Mouse (Mus musculus) forebrain, embryonic 14.5 days (tissue): Measurements from ENCODE around the gene Tex33. TPM values are rescaled to one million over a fixed set of nuclear protein-coding genes. Genes with fewer than 3 reads are reported as not detected.

Experiments used
- ATAC-seq: fragments of 200-750 bp; cut with Nextera tagmentation; 2 replicates; pipeline ENCODE4 v1.8.0; 2017; ENCODE audit warnings: mild to moderate bottlenecking, moderate library complexity
- DNase-seq: peaks from one replicate; pipeline ENCODE4 v3.0.0-alpha.2; 2015; ENCODE audit warnings: low spot score
- H3K27ac ChIP-seq: fragments of 300-500 bp; sonication (generic); 2 replicates; pipeline ENCODE4 v1.5.1; 2014; ENCODE audit warnings: low read depth, mild to moderate bottlenecking, control low read depth, low read length, moderate library complexity
- H3K27me3 ChIP-seq: fragments of 300-500 bp; sonication (generic); replicated peaks from 2 replicates; pipeline ENCODE4 v1.6.1; 2014; ENCODE audit warnings: low read length, control low read depth, mixed read lengths; ENCODE audit not compliant: control insufficient read depth, insufficient read depth
- H3K36me3 ChIP-seq: fragments of 300-500 bp; sonication (generic); 2 replicates; pipeline ENCODE4 v1.6.1; 2014; ENCODE audit warnings: low read length, control low read depth; ENCODE audit not compliant: control insufficient read depth, insufficient read depth
- H3K4me1 ChIP-seq: fragments of 300-500 bp; sonication (generic); 2 replicates; pipeline ENCODE4 v1.6.1; 2014; ENCODE audit warnings: antibody characterized with exemption, low read length, control low read depth; ENCODE audit not compliant: control insufficient read depth, insufficient read depth
- H3K4me2 ChIP-seq: fragments of 300-500 bp; sonication (generic); 2 replicates; pipeline ENCODE4 v1.6.1; 2014; ENCODE audit warnings: mild to moderate bottlenecking, control low read depth, low read length
- H3K4me3 ChIP-seq: fragments of 300-500 bp; sonication (generic); 2 replicates; pipeline ENCODE4 v1.5.1; 2014; ENCODE audit warnings: low read depth, low read length, control low read depth
- H3K9ac ChIP-seq: fragments of 300-500 bp; sonication (generic); 2 replicates; pipeline ENCODE4 v1.6.1; 2014; ENCODE audit warnings: mild to moderate bottlenecking, low read length, control low read depth, moderate library complexity
- H3K9me3 ChIP-seq: fragments of 300-500 bp; sonication (generic); replicated peaks from 2 replicates; pipeline ENCODE4 v1.6.1; 2016; ENCODE audit warnings: low read length, control low read depth, mixed read lengths; ENCODE audit not compliant: control insufficient read depth
- WGBS: fragments of 180-500 bp; shearing (Covaris S2); extraction: QIAGEN DNeasy Blood & Tissue Kit; methylation state at CpG from one replicate; pipeline ENCODE4 v1.1.7; 2014; 5-methylcytosine and 5-hydroxymethylcytosine counted together
- polyA plus RNA-seq: library from polyadenylated mRNA; unstranded; fragments of >200 nt; fragmentation: Nextera tagmentation; extraction: Ambion mirVana; gene quantifications from 2 replicates; pipeline ENCODE4 v1.2.1, GENCODE M21; 2014

Gene Tex33
- polyA plus RNA-seq, 1 experiment from 2014 or later, result not detected

- H3K27ac ChIP-seq, result no peak overlapping the region
- no peak overlapping the region for H3K4me2 ChIP-seq
- ATAC-seq, result no peak
- no peaks in the 10 kb centered on the region for H3K27me3 ChIP-seq
- no peaks in the 10 kb centered on the region for H3K9me3 ChIP-seq
- H3K4me1 ChIP-seq, result peaks cover 7% of the 10 kb centered on the region; the same call in 1 of the 2 replicates
- H3K36me3 ChIP-seq, result no peaks in the 10 kb centered on the region
- no peak overlapping the region for H3K9ac ChIP-seq
- WGBS, result 91% methylated on average over 1 of the region's 1 CpGs
- H3K4me3 ChIP-seq, result no peak overlapping the region
- DNase-seq, result no peak
Measured at GRCm38 (mm10) chr15:78385564-78385963, 10.1 kb downstream of the Tex33 start.

DNA sequence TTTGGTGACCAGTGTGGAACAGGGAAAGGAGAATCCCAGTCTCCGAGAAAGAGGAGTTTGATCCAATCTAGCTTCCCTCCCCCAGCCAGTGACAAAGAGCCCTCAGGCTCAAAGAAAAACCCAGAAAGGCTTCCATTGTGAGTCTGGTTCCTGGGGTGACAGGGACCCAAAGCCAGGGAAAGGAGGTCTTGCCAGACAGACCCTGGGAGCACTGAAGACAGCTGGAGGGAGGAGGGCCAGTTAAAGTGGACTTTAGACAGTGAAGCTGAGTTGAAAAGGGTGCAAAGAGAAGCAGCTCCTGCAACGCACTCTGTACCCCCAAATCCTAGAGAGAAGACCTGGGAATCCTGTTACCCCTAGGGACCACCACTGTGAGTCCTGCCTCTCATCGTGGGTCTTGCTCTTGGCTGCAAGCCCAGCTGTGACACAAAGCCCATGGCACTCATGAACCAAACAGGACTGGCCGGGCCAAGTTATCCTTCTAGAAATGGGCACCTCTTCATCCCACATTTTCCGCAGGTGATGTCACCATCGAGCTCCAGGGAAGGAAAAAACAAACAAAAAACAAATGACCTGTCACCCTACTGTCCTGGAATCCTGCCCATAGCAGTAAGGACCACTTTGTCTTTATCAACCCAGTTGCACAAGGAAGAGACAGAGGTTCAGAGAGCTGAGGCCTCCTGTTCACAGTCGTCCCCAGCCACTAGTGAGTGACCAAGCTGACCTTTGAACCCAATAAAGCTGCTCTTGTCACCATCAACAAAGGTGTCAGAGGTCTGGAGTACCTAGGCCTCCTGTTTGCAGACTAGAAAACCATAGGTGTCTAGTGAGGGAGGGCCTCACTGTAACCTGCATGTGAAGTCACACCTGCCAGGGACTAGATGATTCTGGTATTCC is 11.2 kb downstream of the Tex33 start:
- WGBS, result 45% methylated on average over 7 of the region's 7 CpGs
- H3K27ac ChIP-seq, result peak overlapping the region; percentile 61
- H3K27me3 ChIP-seq, result no peaks in the 10 kb centered on the region
- no peak overlapping the region for H3K4me2 ChIP-seq
- H3K4me1 ChIP-seq, result peaks cover 7% of the 10 kb centered on the region; the same call in 1 of the 2 replicates
- H3K4me3 ChIP-seq, result no peak overlapping the region
- no peaks in the 10 kb centered on the region for H3K9me3 ChIP-seq
- H3K36me3 ChIP-seq, result no peaks in the 10 kb centered on the region
- DNase-seq (peak; percentile 66), ATAC-seq (peak; percentile 69)
- no peak overlapping the region for H3K9ac ChIP-seq

- Histone ChIP-seq H3K36me3 (no peaks in the 10 kb centered on the region), H3K9ac (no peak overlapping the region), H3K4me2 (no peak overlapping the region), H3K27ac (peak overlapping the region; percentile 68), H3K4me3 (no peak overlapping the region), H3K4me1 (peaks cover 7% of the 10 kb centered on the region; the same call in 1 of the 2 replicates), H3K27me3 (no peaks in the 10 kb centered on the region), H3K9me3 (no peaks in the 10 kb centered on the region)
- WGBS, result 60% methylated on average over 11 of the region's 11 CpGs
- ATAC-seq (peak; percentile 85), DNase-seq (peak; percentile 71)
Measured at GRCm38 (mm10) chr15:78383450-78384219, 12.1 kb downstream of the Tex33 start.

DNA sequence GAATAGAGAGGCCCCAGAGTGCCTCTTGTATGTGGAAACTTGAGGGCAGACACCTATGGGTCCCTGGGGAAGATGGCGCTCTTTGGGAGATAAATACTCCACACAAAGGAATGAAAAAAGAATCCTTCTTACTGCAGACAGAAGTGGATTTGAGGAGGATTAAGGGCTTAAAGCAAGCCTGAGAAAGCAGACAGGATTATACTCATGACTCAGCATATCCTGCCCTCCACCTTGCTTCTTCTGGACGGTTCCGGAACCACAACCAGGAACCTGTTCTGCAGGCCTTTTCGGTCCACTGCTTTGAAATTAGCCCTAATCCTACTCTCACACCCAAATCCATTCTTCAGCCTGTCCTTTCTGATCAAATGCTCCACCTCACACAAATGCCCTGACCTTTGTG is 13.6 kb downstream of the Tex33 start:
- DNase-seq, result no peak
- no peak for ATAC-seq
- H3K9ac ChIP-seq, result no peak overlapping the region
- no peak overlapping the region for H3K27ac ChIP-seq
- no peaks in the 10 kb centered on the region for H3K9me3 ChIP-seq
- H3K4me3 ChIP-seq, result no peak overlapping the region
- no peaks in the 10 kb centered on the region for H3K36me3 ChIP-seq
- H3K4me1 ChIP-seq, result peaks cover 7% of the 10 kb centered on the region; the same call in 1 of the 2 replicates
- no peaks in the 10 kb centered on the region for H3K27me3 ChIP-seq
- WGBS, result 80% methylated on average over 4 of the region's 4 CpGs
- H3K4me2 ChIP-seq, result no peak overlapping the region

GRCm38 (mm10) chr15:78380741-78381140 is 15.0 kb downstream of the Tex33 start:
- Histone ChIP-seq H3K4me2 (no peak overlapping the region), H3K9ac (no peak overlapping the region), H3K27ac (no peak overlapping the region), H3K36me3 (no peaks in the 10 kb centered on the region), H3K9me3 (no peaks in the 10 kb centered on the region), H3K4me1 (peaks cover 7% of the 10 kb centered on the region; the same call in 1 of the 2 replicates), H3K27me3 (no peaks in the 10 kb centered on the region), H3K4me3 (no peak overlapping the region)
- ATAC-seq (no peak), DNase-seq (peak; percentile 49)
- WGBS, result 28% methylated on average over 4 of the region's 4 CpGs

GRCm38 (mm10) chr15:78380208-78380607 is 15.5 kb downstream of the Tex33 start:
- no peak for ATAC-seq
- no peaks in the 10 kb centered on the region for H3K27me3 ChIP-seq
- no peaks in the 10 kb centered on the region for H3K9me3 ChIP-seq
- H3K9ac ChIP-seq, result no peak overlapping the region
- no peak overlapping the region for H3K4me2 ChIP-seq
- no peak for DNase-seq
- H3K4me1 ChIP-seq, result peaks cover 7% of the 10 kb centered on the region; the same call in 1 of the 2 replicates
- no peaks in the 10 kb centered on the region for H3K36me3 ChIP-seq
- H3K4me3 ChIP-seq, result no peak overlapping the region
- no peak overlapping the region for H3K27ac ChIP-seq
- WGBS, result 72% methylated on average over 2 of the region's 2 CpGs

DNA sequence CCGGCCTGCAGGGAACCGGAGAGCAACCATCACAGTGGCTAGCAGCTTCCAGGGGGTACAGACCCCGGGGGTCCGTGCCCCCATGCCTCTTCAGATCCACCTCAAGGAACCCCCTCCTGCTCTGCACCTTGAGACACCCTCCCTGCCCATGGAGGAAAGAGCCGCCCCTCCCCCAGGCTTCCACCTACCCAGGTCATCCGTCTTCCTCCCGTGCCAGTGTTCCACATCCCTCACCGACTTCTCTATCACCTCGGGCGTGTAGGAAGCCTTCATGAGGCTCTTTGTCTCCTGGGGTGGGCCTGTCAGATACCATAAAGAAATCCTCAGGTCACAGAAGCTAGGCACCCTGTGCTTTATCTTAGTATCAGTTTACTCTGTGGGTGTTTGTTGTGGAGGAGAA is 17.2 kb downstream of the Tex33 start:
- H3K36me3 ChIP-seq, result no peaks in the 10 kb centered on the region
- H3K9me3 ChIP-seq, result no peaks in the 10 kb centered on the region
- peaks cover under 1% of the 10 kb centered on the region; the same call in 1 of the 2 replicates for H3K4me1 ChIP-seq
- no peak overlapping the region for H3K27ac ChIP-seq
- H3K9ac ChIP-seq, result no peak overlapping the region
- H3K27me3 ChIP-seq, result no peaks in the 10 kb centered on the region
- DNase-seq (no peak), ATAC-seq (no peak)
- WGBS, result 87% methylated on average over 10 of the region's 10 CpGs
- H3K4me3 ChIP-seq, result no peak overlapping the region
- H3K4me2 ChIP-seq, result no peak overlapping the region

DNA sequence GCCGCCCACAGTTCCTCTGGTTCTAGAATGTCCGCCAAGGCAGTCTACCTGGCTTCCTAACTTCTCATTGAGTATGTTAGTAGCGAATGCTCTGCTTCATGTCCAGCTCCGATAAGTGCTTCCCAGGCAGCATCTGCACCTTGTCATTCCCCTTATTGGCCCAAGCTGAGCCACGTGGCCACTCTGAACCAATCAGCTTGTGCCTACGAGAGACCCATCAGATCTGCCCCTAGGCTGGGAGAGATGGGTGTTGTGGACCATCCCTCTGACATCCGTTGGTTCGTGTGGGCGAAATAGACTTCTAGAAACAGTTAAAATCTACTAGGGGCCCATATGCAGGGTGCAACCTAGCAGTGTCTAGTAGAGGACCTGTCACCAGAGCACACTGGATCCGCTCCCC is 17.9 kb downstream of the Tex33 start:
- Histone ChIP-seq H3K27me3 (no peaks in the 10 kb centered on the region), H3K36me3 (no peaks in the 10 kb centered on the region), H3K9me3 (no peaks in the 10 kb centered on the region), H3K9ac (no peak overlapping the region), H3K27ac (no peak overlapping the region), H3K4me3 (no peak overlapping the region), H3K4me1 (no peaks in the 10 kb centered on the region), H3K4me2 (no peak overlapping the region)
- DNase-seq (no peak), ATAC-seq (no peak)
- WGBS, result 86% methylated on average over 10 of the region's 10 CpGs
